Mouse (Mus musculus): Measurements from ENCODE around the gene Naa25. TPM values are rescaled to one million over a fixed set of nuclear protein-coding genes. Genes with fewer than 3 reads are reported as not detected.
A peak's percentile ranks its signal among the peaks of the same experiment; 100 is the strongest.

Naa25 gene
- polyA plus RNA-seq, 1 experiment from 2014 or later: 24.4 TPM

DNA sequence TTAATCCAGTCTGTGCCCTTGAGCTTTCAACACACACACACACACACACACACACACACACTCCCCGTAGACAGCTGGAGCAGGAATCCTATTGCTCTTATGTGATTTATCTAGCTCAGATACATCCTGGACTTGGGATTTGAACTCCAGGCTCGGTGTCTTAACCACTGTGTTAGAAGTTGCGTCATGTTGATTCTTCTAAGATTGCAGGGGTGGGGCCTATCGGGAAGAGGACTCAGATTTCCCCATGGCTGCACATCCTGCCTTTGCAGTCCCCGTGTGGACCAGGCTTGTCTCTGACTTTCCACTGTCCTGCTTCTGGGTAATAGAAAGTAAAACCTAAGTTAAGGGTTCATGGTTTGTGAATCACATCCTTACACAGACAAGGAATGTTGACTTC lies 2.3 kb downstream of the Naa25 start:
- Histone ChIP-seq H3K27ac (no peak overlapping the region), H3K4me2 (ENCODE audit: low read length) (no peak overlapping the region), H3K9ac (ENCODE audit: low read depth, low read length) (no peak overlapping the region), H3K27me3 (ENCODE audit: insufficient read depth, low read length) (no peaks in the 10 kb centered on the region), H3K4me3 (replicated peaks; ENCODE audit: low read depth, low read length) (no peak overlapping the region), H3K9me3 (replicated peaks; ENCODE audit: low read length) (no peaks in the 10 kb centered on the region), H3K4me1 (replicated peaks; ENCODE audit: insufficient read depth, low read length) (0 out of 2 replicates have a peak, but pooled peaks cover 7% of the 10 kb centered on the region), H3K36me3 (ENCODE audit: insufficient read depth, low read length) (no peaks in the 10 kb centered on the region)
- TF ChIP-seq CTCF (IDR thresholded peaks at IDR 0.05; ENCODE audit: low read depth): no peak
- DNase-seq (ENCODE audit: low spot score) (peak; percentile 15), ATAC-seq (replicated peaks; ENCODE audit: low FRiP score, low read depth) (no peak)
- 40% methylated on average over 5 of the region's 5 CpGs for WGBS

GRCm38 (mm10) chr5:121400849-121401248 lies 3.1 kb downstream of the Naa25 start:
- Histone ChIP-seq H3K9ac (ENCODE audit: low read depth, low read length) (no peak overlapping the region), H3K4me2 (ENCODE audit: low read length) (no peak overlapping the region), H3K27ac (no peak overlapping the region), H3K4me1 (replicated peaks; ENCODE audit: insufficient read depth, low read length) (0 out of 2 replicates have a peak, but pooled peaks cover 7% of the 10 kb centered on the region), H3K36me3 (ENCODE audit: insufficient read depth, low read length) (no peaks in the 10 kb centered on the region), H3K4me3 (replicated peaks; ENCODE audit: low read depth, low read length) (no peak overlapping the region), H3K9me3 (replicated peaks; ENCODE audit: low read length) (no peaks in the 10 kb centered on the region), H3K27me3 (ENCODE audit: insufficient read depth, low read length) (no peaks in the 10 kb centered on the region)
- 83% methylated on average over 5 of the region's 5 CpGs for WGBS
- ATAC-seq (replicated peaks; ENCODE audit: low FRiP score, low read depth): no peak
- DNase-seq (ENCODE audit: low spot score): no peak
- TF ChIP-seq CTCF (IDR thresholded peaks at IDR 0.05; ENCODE audit: low read depth): no peak

GRCm38 (mm10) chr5:121407856-121408255 lies 10.1 kb downstream of the Naa25 start:
- no peak overlapping the region for H3K4me3 ChIP-seq (replicated peaks; ENCODE audit: low read depth, low read length)
- H3K27me3 ChIP-seq (ENCODE audit: insufficient read depth, low read length): no peaks in the 10 kb centered on the region
- H3K36me3 ChIP-seq (ENCODE audit: insufficient read depth, low read length): peaks cover 19% of the 10 kb centered on the region
- H3K27ac ChIP-seq: no peak overlapping the region
- H3K9me3 ChIP-seq (replicated peaks; ENCODE audit: low read length): no peaks in the 10 kb centered on the region
- H3K4me1 ChIP-seq (replicated peaks; ENCODE audit: insufficient read depth, low read length): no peaks in the 10 kb centered on the region
- no peak overlapping the region for H3K9ac ChIP-seq (ENCODE audit: low read depth, low read length)
- no peak for TF ChIP-seq CTCF (IDR thresholded peaks at IDR 0.05; ENCODE audit: low read depth)
- H3K4me2 ChIP-seq (ENCODE audit: low read length): no peak overlapping the region
- ATAC-seq (replicated peaks; ENCODE audit: low FRiP score, low read depth) (no peak), DNase-seq (ENCODE audit: low spot score) (no peak)
- 89% methylated on average over 8 of the region's 8 CpGs for WGBS

- 78% methylated on average over 4 of the region's 4 CpGs for WGBS
- Histone ChIP-seq H3K27me3 (ENCODE audit: insufficient read depth, low read length) (no peaks in the 10 kb centered on the region), H3K9me3 (replicated peaks; ENCODE audit: low read length) (no peaks in the 10 kb centered on the region), H3K36me3 (ENCODE audit: insufficient read depth, low read length) (peaks cover 37% of the 10 kb centered on the region), H3K4me2 (ENCODE audit: low read length) (no peak overlapping the region), H3K4me3 (replicated peaks; ENCODE audit: low read depth, low read length) (no peak overlapping the region), H3K27ac (no peak overlapping the region; the same call in 1 of the 2 replicates), H3K4me1 (replicated peaks; ENCODE audit: insufficient read depth, low read length) (no peaks in the 10 kb centered on the region), H3K9ac (ENCODE audit: low read depth, low read length) (no peak overlapping the region)
- TF ChIP-seq CTCF (IDR thresholded peaks at IDR 0.05; ENCODE audit: low read depth): no peak
- ATAC-seq (replicated peaks; ENCODE audit: low FRiP score, low read depth) (no peak), DNase-seq (ENCODE audit: low spot score) (no peak)
Observed at GRCm38 (mm10) chr5:121410975-121411374, 13.2 kb downstream of the Naa25 start.

DNA sequence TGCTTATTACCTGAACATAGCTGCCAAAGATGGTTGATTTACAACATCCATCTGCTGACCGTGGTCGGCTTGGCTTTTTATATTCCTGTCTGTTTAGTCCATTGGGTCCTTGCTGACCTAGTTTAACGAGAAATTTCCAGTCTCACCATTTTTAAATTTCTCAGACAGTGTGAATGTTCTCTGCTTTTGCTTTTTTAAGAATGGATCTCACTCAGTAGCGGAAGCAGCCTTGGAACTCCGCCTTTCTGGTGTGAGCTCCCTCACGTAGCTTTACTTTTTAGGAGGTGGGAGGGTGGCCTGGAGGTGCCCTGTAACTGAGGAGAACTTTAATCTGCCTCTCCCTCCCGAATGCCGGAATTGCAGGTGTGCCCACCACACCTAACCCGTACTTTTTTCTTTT lies 23.0 kb downstream of the Naa25 start:
- ATAC-seq (replicated peaks; ENCODE audit: low FRiP score, low read depth): no peak
- DNase-seq (ENCODE audit: low spot score): no peak
- WGBS: 87% methylated on average over 9 of the region's 9 CpGs
- Histone ChIP-seq H3K27ac (no peak overlapping the region), H3K36me3 (ENCODE audit: insufficient read depth, low read length) (peaks cover 80% of the 10 kb centered on the region), H3K4me1 (replicated peaks; ENCODE audit: insufficient read depth, low read length) (no peaks in the 10 kb centered on the region), H3K4me2 (ENCODE audit: low read length) (no peak overlapping the region), H3K9me3 (replicated peaks; ENCODE audit: low read length) (no peaks in the 10 kb centered on the region), H3K27me3 (ENCODE audit: insufficient read depth, low read length) (no peaks in the 10 kb centered on the region), H3K4me3 (replicated peaks; ENCODE audit: low read depth, low read length) (no peak overlapping the region), H3K9ac (ENCODE audit: low read depth, low read length) (no peak overlapping the region)
- TF ChIP-seq CTCF (IDR thresholded peaks at IDR 0.05; ENCODE audit: low read depth): no peak

GRCm38 (mm10) chr5:121422787-121423186 lies 25.1 kb downstream of the Naa25 start:
- Histone ChIP-seq H3K36me3 (ENCODE audit: insufficient read depth, low read length) (peaks cover 88% of the 10 kb centered on the region), H3K27ac (no peak overlapping the region), H3K4me1 (replicated peaks; ENCODE audit: insufficient read depth, low read length) (no peaks in the 10 kb centered on the region), H3K4me3 (replicated peaks; ENCODE audit: low read depth, low read length) (no peak overlapping the region), H3K4me2 (ENCODE audit: low read length) (no peak overlapping the region), H3K9me3 (replicated peaks; ENCODE audit: low read length) (no peaks in the 10 kb centered on the region), H3K27me3 (ENCODE audit: insufficient read depth, low read length) (no peaks in the 10 kb centered on the region), H3K9ac (ENCODE audit: low read depth, low read length) (no peak overlapping the region)
- 90% methylated on average over 6 of the region's 6 CpGs for WGBS
- no peak for TF ChIP-seq CTCF (IDR thresholded peaks at IDR 0.05; ENCODE audit: low read depth)
- ATAC-seq (replicated peaks; ENCODE audit: low FRiP score, low read depth): no peak
- DNase-seq (ENCODE audit: low spot score): no peak

- peak; percentile 80 for ATAC-seq (replicated peaks; ENCODE audit: low FRiP score, low read depth)
- H3K4me2 ChIP-seq (ENCODE audit: low read length): no peak overlapping the region
- DNase-seq (ENCODE audit: low spot score): peak; percentile 6
- no peaks in the 10 kb centered on the region for H3K9me3 ChIP-seq (replicated peaks; ENCODE audit: low read length)
- H3K36me3 ChIP-seq (ENCODE audit: insufficient read depth, low read length): peaks cover 89% of the 10 kb centered on the region
- TF ChIP-seq CTCF (IDR thresholded peaks at IDR 0.05; ENCODE audit: low read depth): no peak
- H3K27ac ChIP-seq: no peak overlapping the region
- H3K9ac ChIP-seq (ENCODE audit: low read depth, low read length): no peak overlapping the region
- H3K4me1 ChIP-seq (replicated peaks; ENCODE audit: insufficient read depth, low read length): no peaks in the 10 kb centered on the region
- H3K4me3 ChIP-seq (replicated peaks; ENCODE audit: low read depth, low read length): no peak overlapping the region
- no peaks in the 10 kb centered on the region for H3K27me3 ChIP-seq (ENCODE audit: insufficient read depth, low read length)
- 80% methylated on average over 10 of the region's 10 CpGs for WGBS
Observed at GRCm38 (mm10) chr5:121423297-121423696, 25.6 kb downstream of the Naa25 start.

Measured in kidney, postnatal 0 days (tissue).